Mouse (Mus musculus): ENCODE measurements around the gene Ubald2. TPM values are rescaled to one million over a fixed set of nuclear protein-coding genes. Genes with fewer than 3 reads are reported as not detected.

Gene Ubald2
- polyA plus RNA-seq, 1 experiment from 2014 or later, result 32.3 TPM

GRCm38 (mm10) chr11:116437541-116437940, 3.6 kb downstream of the Ubald2 start:
- no peaks in the 10 kb centered on the region for H3K9me3 ChIP-seq
- H3K4me2 ChIP-seq (replicated peaks), result no peak overlapping the region
- peaks cover 30% of the 10 kb centered on the region for H3K36me3 ChIP-seq
- no peak overlapping the region for H3K9ac ChIP-seq
- H3K27ac ChIP-seq, result no peak overlapping the region
- peaks cover 27% of the 10 kb centered on the region for H3K4me1 ChIP-seq
- no peak overlapping the region for H3K4me3 ChIP-seq
- H3K27me3 ChIP-seq, result no peaks in the 10 kb centered on the region
- 87% methylated on average over 11 of the region's 11 CpGs for WGBS
- ATAC-seq (ENCODE audit: insufficient number of reproducible peaks, insufficient read depth, low FRiP score, low TSS enrichment), result no peak

DNA sequence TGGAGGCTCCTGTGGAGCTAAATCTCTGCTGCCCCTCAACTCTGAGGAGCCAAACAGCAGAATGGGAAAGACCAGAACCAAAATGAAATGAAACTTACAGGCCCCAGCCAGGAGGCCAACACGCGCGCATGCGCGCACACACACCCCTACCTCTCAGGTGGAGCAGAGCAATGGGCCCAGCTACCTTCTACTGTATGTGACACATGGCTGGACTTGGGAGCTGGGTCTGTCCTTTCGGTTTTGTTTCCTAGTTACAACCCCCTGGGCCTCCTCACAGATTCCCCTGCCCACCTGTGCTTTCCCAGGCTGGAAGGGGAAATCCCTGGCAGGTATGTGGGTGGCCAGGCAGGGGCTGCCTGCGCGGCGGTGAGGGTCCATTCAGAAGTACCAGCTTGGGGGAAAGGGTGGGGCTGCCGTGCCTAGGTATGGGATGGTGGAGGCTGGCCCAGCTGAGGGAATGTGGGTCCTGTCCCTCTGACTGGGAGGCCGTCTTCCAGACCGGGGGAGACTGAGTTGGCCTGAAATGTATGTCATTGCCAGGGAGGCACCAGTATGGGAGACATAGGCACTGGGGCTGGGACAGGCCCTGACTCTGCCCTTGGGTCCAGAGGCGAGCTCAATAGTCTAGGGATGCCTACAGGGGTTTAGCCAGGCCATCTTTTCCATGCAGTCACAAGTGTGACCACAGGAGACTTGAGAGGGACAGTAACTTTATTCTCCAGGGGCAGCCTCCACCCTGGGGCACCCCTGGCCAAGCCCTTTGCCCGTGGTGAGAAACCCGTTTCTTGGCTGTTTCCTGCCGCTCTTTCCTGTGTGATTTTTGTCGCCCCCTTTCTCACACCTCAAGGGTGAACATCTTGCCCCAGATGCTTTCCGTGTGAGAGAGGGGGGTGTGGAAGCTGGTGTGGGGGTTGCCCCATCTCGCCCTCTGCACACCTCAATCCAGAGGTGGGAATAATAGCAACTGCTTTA, 5.7 kb downstream of the Ubald2 start:
- H3K9ac ChIP-seq, result no peak overlapping the region

GRCm38 (mm10) chr11:116440408-116441068, 6.6 kb downstream of the Ubald2 start:
- no peak overlapping the region for H3K9ac ChIP-seq
- ATAC-seq (ENCODE audit: insufficient number of reproducible peaks, insufficient read depth, low FRiP score, low TSS enrichment), result no peak
- H3K9me3 ChIP-seq, result no peaks in the 10 kb centered on the region
- H3K36me3 ChIP-seq, result peaks cover 30% of the 10 kb centered on the region
- H3K4me1 ChIP-seq, result peaks cover 27% of the 10 kb centered on the region
- no peaks in the 10 kb centered on the region for H3K27me3 ChIP-seq
- WGBS, result 80% methylated on average over 7 of the region's 7 CpGs
- no peak overlapping the region for H3K4me3 ChIP-seq
- no peak overlapping the region for H3K27ac ChIP-seq
- no peak overlapping the region for H3K4me2 ChIP-seq (replicated peaks)

More for the DNA sequence above, 5.7 kb downstream of the Ubald2 start:
- H3K36me3 ChIP-seq, result peaks cover 30% of the 10 kb centered on the region
- H3K27ac ChIP-seq, result no peak overlapping the region
- no peaks in the 10 kb centered on the region for H3K9me3 ChIP-seq
- H3K4me3 ChIP-seq, result no peak overlapping the region
- H3K27me3 ChIP-seq, result no peaks in the 10 kb centered on the region
- 86% methylated on average over 19 of the region's 19 CpGs for WGBS
- no peak for ATAC-seq (ENCODE audit: insufficient number of reproducible peaks, insufficient read depth, low FRiP score, low TSS enrichment)
- H3K4me1 ChIP-seq, result peaks cover 30% of the 10 kb centered on the region
- no peak overlapping the region for H3K4me2 ChIP-seq (replicated peaks)

- no peak for ATAC-seq (ENCODE audit: insufficient number of reproducible peaks, insufficient read depth, low FRiP score, low TSS enrichment)
- Histone ChIP-seq H3K4me1 (peaks cover 13% of the 10 kb centered on the region), H3K4me2 (replicated peaks) (no peak overlapping the region), H3K4me3 (no peak overlapping the region), H3K36me3 (peaks cover 21% of the 10 kb centered on the region), H3K27me3 (peaks cover 11% of the 10 kb centered on the region), H3K9ac (no peak overlapping the region), H3K27ac (0 out of 2 replicates have a peak overlapping the region, but pooled peaks have one; percentile 46), H3K9me3 (no peaks in the 10 kb centered on the region)
- 77% methylated on average over 15 of the region's 15 CpGs for WGBS
Measured at GRCm38 (mm10) chr11:116442129-116442866, 8.4 kb downstream of the Ubald2 start.

GRCm38 (mm10) chr11:116442867-116443177, 8.9 kb downstream of the Ubald2 start:
- ATAC-seq (ENCODE audit: insufficient number of reproducible peaks, insufficient read depth, low FRiP score, low TSS enrichment), result no peak
- Histone ChIP-seq H3K4me3 (no peak overlapping the region), H3K27ac (0 out of 2 replicates have a peak overlapping the region, but pooled peaks have one; percentile 46), H3K9ac (0 out of 2 replicates have a peak overlapping the region, but pooled peaks have one; percentile 2), H3K36me3 (peaks cover 16% of the 10 kb centered on the region), H3K9me3 (no peaks in the 10 kb centered on the region), H3K27me3 (peaks cover 14% of the 10 kb centered on the region), H3K4me1 (peaks cover 10% of the 10 kb centered on the region; the same call in 1 of the 2 replicates), H3K4me2 (replicated peaks) (no peak overlapping the region)
- WGBS, result 68% methylated on average over 6 of the region's 6 CpGs

DNA sequence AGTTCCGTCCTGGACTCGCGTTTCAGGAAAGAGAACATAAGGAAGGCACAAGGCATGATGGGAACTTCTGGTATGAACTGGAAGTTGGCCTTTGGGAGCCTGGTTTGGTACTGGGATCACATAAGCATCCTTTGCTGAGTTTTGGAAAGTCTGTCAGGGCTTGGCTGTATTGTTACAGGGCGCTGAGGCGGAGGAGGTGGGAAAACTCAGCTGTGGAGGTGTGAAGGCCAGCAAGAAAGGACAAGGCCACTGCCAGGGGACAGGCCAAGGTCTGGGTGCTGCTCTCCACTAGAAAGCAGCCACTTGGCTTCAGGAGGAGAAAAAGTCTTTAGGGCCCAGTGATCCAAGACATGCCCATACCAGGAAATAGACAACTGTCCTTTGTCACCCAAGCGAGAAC, 9.4 kb downstream of the Ubald2 start:
- 82% methylated on average over 6 of the region's 6 CpGs for WGBS
- Histone ChIP-seq H3K4me2 (replicated peaks) (no peak overlapping the region), H3K36me3 (peaks cover 15% of the 10 kb centered on the region), H3K9me3 (no peaks in the 10 kb centered on the region), H3K27me3 (peaks cover 19% of the 10 kb centered on the region), H3K27ac (0 out of 2 replicates have a peak overlapping the region, but pooled peaks have one; percentile 41), H3K4me1 (peaks cover 10% of the 10 kb centered on the region; the same call in 1 of the 2 replicates), H3K4me3 (no peak overlapping the region), H3K9ac (0 out of 2 replicates have a peak overlapping the region, but pooled peaks have one; percentile 2)
- no peak for ATAC-seq (ENCODE audit: insufficient number of reproducible peaks, insufficient read depth, low FRiP score, low TSS enrichment)

DNA sequence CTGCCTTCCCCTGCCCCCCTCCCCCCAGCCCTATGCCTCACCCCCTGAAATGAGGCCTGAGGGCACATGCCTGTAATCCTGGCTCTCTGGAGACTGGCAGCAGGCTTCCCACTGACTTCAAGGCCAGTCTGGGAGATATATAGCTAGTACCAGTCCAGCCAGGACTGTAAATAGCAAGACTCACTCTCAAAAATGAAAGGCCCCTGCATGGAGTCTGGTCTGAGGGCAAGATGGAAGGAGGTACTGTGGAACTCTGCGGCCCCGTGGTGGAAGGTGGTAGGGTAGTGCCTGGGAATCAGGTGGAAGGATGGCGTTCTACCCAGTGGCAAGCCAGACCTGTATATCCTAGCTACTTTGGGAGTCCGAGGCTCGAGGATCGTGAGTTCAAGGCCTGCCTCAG, 10.0 kb downstream of the Ubald2 start:
- no peak overlapping the region for H3K4me3 ChIP-seq
- no peak overlapping the region for H3K9ac ChIP-seq
- H3K4me1 ChIP-seq, result peaks cover 10% of the 10 kb centered on the region; the same call in 1 of the 2 replicates
- H3K27me3 ChIP-seq, result peaks cover 23% of the 10 kb centered on the region
- H3K27ac ChIP-seq, result no peak overlapping the region
- 88% methylated on average over 6 of the region's 6 CpGs for WGBS
- H3K36me3 ChIP-seq, result peaks cover 15% of the 10 kb centered on the region
- no peak for ATAC-seq (ENCODE audit: insufficient number of reproducible peaks, insufficient read depth, low FRiP score, low TSS enrichment)
- H3K4me2 ChIP-seq (replicated peaks), result no peak overlapping the region
- no peaks in the 10 kb centered on the region for H3K9me3 ChIP-seq

GRCm38 (mm10) chr11:116445596-116446307, 11.9 kb downstream of the Ubald2 start:
- no peak overlapping the region for H3K27ac ChIP-seq
- no peak overlapping the region for H3K9ac ChIP-seq
- WGBS, result 25% methylated on average over 16 of the region's 16 CpGs
- no peak overlapping the region for H3K4me3 ChIP-seq
- 0 out of 2 replicates have a peak, but pooled peaks cover 10% of the 10 kb centered on the region for H3K4me1 ChIP-seq
- H3K27me3 ChIP-seq, result peaks cover 23% of the 10 kb centered on the region
- H3K36me3 ChIP-seq, result 0 out of 2 replicates have a peak, but pooled peaks cover under 1% of the 10 kb centered on the region
- no peaks in the 10 kb centered on the region for H3K9me3 ChIP-seq
- peak; percentile 23; the same call in 1 of the 2 replicates for ATAC-seq (ENCODE audit: insufficient number of reproducible peaks, insufficient read depth, low FRiP score, low TSS enrichment)
- H3K4me2 ChIP-seq (replicated peaks), result no peak overlapping the region; the same call in 1 of the 2 replicates

DNA sequence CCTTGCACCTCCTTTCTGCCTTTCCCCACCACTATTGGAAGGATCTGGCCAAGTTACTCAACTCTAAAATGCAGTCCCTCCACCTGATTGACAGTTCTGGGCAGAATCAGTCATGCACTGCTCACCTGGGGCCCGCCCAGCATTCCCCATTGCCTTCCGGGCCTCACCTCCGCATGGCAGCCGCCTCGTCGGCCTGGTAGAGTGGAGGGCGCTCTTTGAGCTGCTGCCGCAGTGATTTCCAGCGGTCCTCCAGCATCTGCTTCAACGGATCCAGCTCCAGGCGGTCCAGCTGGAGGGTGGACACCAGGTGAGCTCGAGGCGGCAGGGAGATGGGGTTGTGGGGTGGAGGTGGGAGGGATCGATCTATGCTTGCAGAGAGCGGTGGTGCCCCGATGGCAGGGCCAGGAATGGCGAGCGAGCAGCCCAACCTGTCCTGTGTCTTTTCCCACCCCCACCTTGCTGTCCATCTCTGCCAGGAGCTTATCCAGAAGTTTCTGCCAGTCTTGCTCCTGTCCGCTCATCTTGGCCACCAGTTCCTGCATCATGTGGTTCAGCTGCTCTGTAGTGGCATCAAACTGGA, 12.5 kb downstream of the Ubald2 start:
- 0 out of 2 replicates have a peak, but pooled peaks have one; percentile 6 for ATAC-seq (ENCODE audit: insufficient number of reproducible peaks, insufficient read depth, low FRiP score, low TSS enrichment)
- H3K27ac ChIP-seq, result no peak overlapping the region

DNA sequence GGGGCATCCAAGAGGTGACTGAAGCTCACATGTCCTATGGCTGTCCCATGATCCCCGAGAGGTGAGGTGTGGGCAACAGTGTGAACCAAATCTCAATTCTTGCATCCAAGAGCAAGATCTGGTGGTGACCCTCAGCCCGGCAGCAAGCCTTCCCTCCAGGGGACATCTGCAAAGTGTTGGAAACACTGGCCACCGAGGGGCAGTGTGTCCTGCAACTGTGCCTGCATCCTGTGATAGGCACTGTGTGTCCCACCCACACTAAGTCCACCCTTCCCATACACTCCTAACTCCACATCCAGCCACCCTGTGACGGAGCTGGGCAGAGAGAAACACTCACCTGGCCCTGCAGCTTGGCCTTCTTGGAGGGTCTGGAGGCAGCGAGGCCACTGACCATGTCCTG, 13.9 kb downstream of the Ubald2 start:
- H3K36me3 ChIP-seq, result no peaks in the 10 kb centered on the region
- H3K4me3 ChIP-seq, result no peak overlapping the region
- ATAC-seq (ENCODE audit: insufficient number of reproducible peaks, insufficient read depth, low FRiP score, low TSS enrichment), result no peak
- 77% methylated on average over 5 of the region's 5 CpGs for WGBS
- H3K27me3 ChIP-seq, result peaks cover 23% of the 10 kb centered on the region
- H3K9ac ChIP-seq, result no peak overlapping the region; the same call in 1 of the 2 replicates
- H3K4me1 ChIP-seq, result 0 out of 2 replicates have a peak, but pooled peaks cover 8% of the 10 kb centered on the region
- no peaks in the 10 kb centered on the region for H3K9me3 ChIP-seq
- H3K27ac ChIP-seq, result no peak overlapping the region
- H3K4me2 ChIP-seq (replicated peaks), result no peak overlapping the region

More for the DNA sequence above, 12.5 kb downstream of the Ubald2 start:
- Histone ChIP-seq H3K9me3 (no peaks in the 10 kb centered on the region), H3K9ac (no peak overlapping the region; the same call in 1 of the 2 replicates), H3K4me2 (replicated peaks) (no peak overlapping the region), H3K4me3 (no peak overlapping the region), H3K4me1 (0 out of 2 replicates have a peak, but pooled peaks cover 10% of the 10 kb centered on the region), H3K36me3 (no peaks in the 10 kb centered on the region), H3K27me3 (peaks cover 23% of the 10 kb centered on the region)
- 13% methylated on average over 19 of the region's 19 CpGs for WGBS
